Mouse (Mus musculus) hindbrain, embryonic 10.5 days (tissue): ENCODE results near the gene Sf3b4. TPM values are rescaled to one million over a fixed set of nuclear protein-coding genes. Genes with fewer than 3 reads are reported as not detected.

Experiments used
- DNase-seq: peaks from one replicate; pipeline ENCODE4 v3.0.0-alpha.2; 2017; ENCODE audit warnings: low spot score
- H3K27ac ChIP-seq: fragments of 300-500 bp; sonication (generic); 2 replicates; pipeline ENCODE4 v1.5.1; 2016; ENCODE audit warnings: mild to moderate bottlenecking, moderate library complexity
- H3K27me3 ChIP-seq: fragments of 300-500 bp; sonication (generic); 2 replicates; pipeline ENCODE4 v1.6.1; 2016; ENCODE audit warnings: mild to moderate bottlenecking; ENCODE audit not compliant: poor library complexity, insufficient read depth, severe bottlenecking
- H3K36me3 ChIP-seq: fragments of 300-500 bp; sonication (generic); 2 replicates; pipeline ENCODE4 v1.6.1; 2016; ENCODE audit warnings: mild to moderate bottlenecking, moderate library complexity
- H3K4me1 ChIP-seq: fragments of 300-500 bp; sonication (generic); replicated peaks from 2 replicates; pipeline ENCODE4 v1.6.1; 2016; ENCODE audit warnings: mild to moderate bottlenecking
- H3K4me3 ChIP-seq: fragments of 300-500 bp; sonication (generic); 2 replicates; pipeline ENCODE4 v1.5.1; 2016; ENCODE audit warnings: mild to moderate bottlenecking, moderate library complexity
- H3K9me3 ChIP-seq: fragments of 300-500 bp; sonication (generic); 2 replicates; pipeline ENCODE4 v1.6.1; 2016; ENCODE audit warnings: mild to moderate bottlenecking, moderate library complexity
- WGBS: fragments of 180-500 bp; shearing (Covaris S2); methylation state at CpG from one replicate; pipeline ENCODE4 v1.1.7; 2016; 5-methylcytosine and 5-hydroxymethylcytosine counted together
- polyA plus RNA-seq: library from polyadenylated mRNA; unstranded; fragments of >200 nt; fragmentation: Nextera tagmentation; extraction: Ambion mirVana; gene quantifications from 2 replicates; pipeline ENCODE4 v1.2.1, GENCODE M21; 2016

The Sf3b4 gene
- 250 and 259 TPM in 2 replicates for polyA plus RNA-seq

- H3K27me3 ChIP-seq, result no peaks in the 10 kb centered on the region
These were observed at the start of gene Sf3b4 for GRCm38 (mm10) chr3:96172197-96173178. Sf3b4 (plus strand) TSS chr3:96172332.

DNA sequence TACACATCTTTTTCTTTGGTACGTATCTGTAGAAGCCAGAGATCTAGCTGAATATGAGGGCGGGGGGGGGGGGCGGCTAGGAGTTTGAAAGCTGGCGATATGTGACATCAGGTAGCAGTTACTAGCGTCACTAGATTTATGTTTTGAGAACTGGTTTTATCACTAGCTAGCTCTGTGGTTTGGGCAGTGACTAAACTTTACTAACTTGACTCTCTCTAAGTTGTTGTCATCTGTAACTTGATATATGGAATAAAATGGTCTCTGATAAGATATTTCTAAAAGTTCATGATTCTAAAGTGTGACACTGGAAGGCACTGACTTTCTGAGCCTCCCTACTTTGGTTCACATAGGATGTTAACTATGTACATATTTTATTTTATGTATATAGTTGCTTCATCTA is 47.9 kb upstream of the Sf3b4 start:
- no peak overlapping the region for H3K27ac ChIP-seq
- no peaks in the 10 kb centered on the region for H3K4me1 ChIP-seq
- H3K9me3 ChIP-seq, result no peaks in the 10 kb centered on the region
- 90% methylated on average over 5 of the region's 5 CpGs for WGBS
- H3K36me3 ChIP-seq, result no peaks in the 10 kb centered on the region
- H3K4me3 ChIP-seq, result no peak overlapping the region
- no peaks in the 10 kb centered on the region for H3K27me3 ChIP-seq
- DNase-seq, result no peak

More at GRCm38 (mm10) chr3:96172197-96173178, at the start of gene Sf3b4:
- Histone ChIP-seq H3K4me3 (peak within 1 kb of the TSS; percentile 94), H3K36me3 (peaks cover 59% of the 10 kb centered on the region), H3K4me1 (peaks cover 39% of the 10 kb centered on the region), H3K27ac (peak within 1 kb of the TSS; percentile 95), H3K9me3 (no peaks in the 10 kb centered on the region)
- peak; percentile 98 for DNase-seq
- under 1% methylated on average over 58 of the region's 58 CpGs for WGBS

DNA sequence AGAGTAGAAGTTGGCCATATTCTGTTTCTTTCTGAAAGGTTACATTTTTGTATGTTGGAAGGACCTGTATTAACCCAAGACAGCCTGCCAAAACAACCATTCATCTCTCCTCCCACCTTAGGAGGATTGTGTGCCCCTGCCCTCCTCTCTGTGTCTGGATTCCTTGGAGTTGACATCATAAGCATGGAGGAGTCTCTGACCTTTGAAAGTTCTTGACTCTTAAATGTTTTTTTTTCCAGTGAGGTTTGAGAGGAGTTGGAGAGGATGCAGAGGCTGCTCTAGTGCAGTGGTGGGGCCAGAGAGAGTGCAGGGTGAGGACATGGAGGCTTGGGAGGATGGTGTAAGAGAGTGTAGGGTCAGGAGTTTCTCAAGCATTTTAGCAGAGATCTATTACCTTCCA is 44.0 kb upstream of the Sf3b4 start:
- H3K27ac ChIP-seq, result no peak overlapping the region
- DNase-seq, result no peak
- H3K4me1 ChIP-seq, result no peaks in the 10 kb centered on the region
- no peaks in the 10 kb centered on the region for H3K27me3 ChIP-seq
- H3K9me3 ChIP-seq, result no peaks in the 10 kb centered on the region
- no peaks in the 10 kb centered on the region for H3K36me3 ChIP-seq
- H3K4me3 ChIP-seq, result no peak overlapping the region

DNA sequence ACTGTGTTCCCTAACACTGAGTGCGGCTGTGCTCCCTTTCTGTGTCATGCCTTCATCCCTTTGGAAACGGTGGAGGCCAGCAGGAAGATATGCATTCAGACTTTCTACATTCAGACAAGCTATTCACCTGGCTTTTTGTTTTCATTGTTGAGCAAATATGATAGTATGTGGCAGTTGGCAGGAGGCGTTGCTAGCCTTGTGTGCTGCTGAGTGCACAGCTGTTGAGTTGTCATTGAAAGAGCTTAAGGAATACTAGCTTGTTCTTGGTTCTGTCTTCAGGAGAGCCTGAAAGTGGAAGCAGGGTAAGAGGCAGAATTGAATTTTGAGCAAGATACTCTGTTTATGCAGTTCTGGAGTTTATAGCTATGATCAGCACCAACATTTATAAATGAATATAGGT is 39.7 kb upstream of the Sf3b4 start:
- Histone ChIP-seq H3K27me3 (no peaks in the 10 kb centered on the region), H3K4me3 (no peak overlapping the region), H3K4me1 (no peaks in the 10 kb centered on the region), H3K9me3 (no peaks in the 10 kb centered on the region), H3K36me3 (peaks cover 8% of the 10 kb centered on the region), H3K27ac (no peak overlapping the region)
- DNase-seq, result no peak
- 84% methylated on average over 3 of the region's 3 CpGs for WGBS

DNA sequence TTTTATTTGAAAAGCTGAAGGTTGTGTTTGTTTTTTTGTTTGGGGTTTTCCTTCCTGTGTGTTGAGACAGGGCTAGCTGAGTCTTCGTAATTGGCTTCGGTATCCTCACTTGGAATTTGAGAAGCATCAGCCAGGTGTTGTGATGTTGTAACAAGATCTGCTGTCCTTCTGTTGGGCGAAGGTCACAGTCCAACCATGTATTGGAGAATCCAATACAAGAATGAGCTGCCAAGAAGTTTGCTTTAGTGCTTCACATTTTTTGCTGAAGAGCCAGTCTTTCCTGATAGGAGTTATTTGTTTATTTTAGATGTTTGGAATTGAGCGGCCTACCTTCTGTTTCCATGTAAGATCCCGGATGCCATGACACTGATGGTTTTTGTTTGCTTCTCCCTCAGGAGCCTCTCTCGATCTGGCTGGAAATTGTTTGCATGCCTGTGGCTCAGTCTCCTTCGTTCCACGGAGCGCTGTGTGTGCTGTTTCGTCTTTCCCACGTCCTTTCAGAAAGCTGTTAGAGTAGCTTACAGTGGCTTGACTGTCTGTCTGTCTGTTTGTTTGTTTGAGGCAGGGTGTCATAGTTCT is 38.7 kb upstream of the Sf3b4 start:
- WGBS, result 63% methylated on average over 11 of the region's 11 CpGs
- H3K27ac ChIP-seq, result no peak overlapping the region
- no peak for DNase-seq
- no peaks in the 10 kb centered on the region for H3K27me3 ChIP-seq
- peaks cover 17% of the 10 kb centered on the region for H3K36me3 ChIP-seq
- H3K4me1 ChIP-seq, result no peaks in the 10 kb centered on the region
- H3K4me3 ChIP-seq, result no peak overlapping the region
- H3K9me3 ChIP-seq, result no peaks in the 10 kb centered on the region

GRCm38 (mm10) chr3:96135011-96135410 is 37.1 kb upstream of the Sf3b4 start:
- H3K4me3 ChIP-seq, result no peak overlapping the region
- H3K27ac ChIP-seq, result no peak overlapping the region
- H3K4me1 ChIP-seq, result 0 out of 2 replicates have a peak, but pooled peaks cover 3% of the 10 kb centered on the region
- WGBS, result 79% methylated on average over 3 of the region's 3 CpGs
- no peaks in the 10 kb centered on the region for H3K9me3 ChIP-seq
- DNase-seq, result no peak
- H3K27me3 ChIP-seq, result no peaks in the 10 kb centered on the region
- H3K36me3 ChIP-seq, result peaks cover 26% of the 10 kb centered on the region

DNA sequence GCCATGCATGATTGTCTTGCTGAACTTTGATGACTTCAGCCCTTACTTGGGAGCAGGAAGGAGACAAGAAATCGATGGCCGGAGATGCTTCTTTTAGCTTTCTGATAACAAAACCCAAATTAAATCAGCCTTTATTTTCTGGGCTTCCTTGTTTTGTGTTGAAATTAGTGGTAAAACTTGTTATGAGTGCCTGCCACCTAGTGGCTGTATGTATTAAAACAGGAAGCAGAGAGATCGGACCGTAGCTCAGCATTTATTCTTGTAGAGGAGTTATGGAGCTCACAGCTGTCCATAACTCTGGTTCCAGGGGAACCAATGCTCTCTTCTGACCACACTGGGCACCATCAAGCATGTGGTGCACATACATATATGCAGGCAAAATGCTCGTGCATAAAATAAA is 24.2 kb upstream of the Sf3b4 start:
- WGBS, result 31% methylated on average over 5 of the region's 5 CpGs
- peaks cover 56% of the 10 kb centered on the region for H3K36me3 ChIP-seq
- DNase-seq, result no peak

GRCm38 (mm10) chr3:96151836-96152235 is 20.3 kb upstream of the Sf3b4 start:
- 91% methylated on average over 7 of the region's 7 CpGs for WGBS
- H3K27ac ChIP-seq, result no peak overlapping the region
- H3K4me1 ChIP-seq, result no peaks in the 10 kb centered on the region
- no peaks in the 10 kb centered on the region for H3K9me3 ChIP-seq
- peaks cover 59% of the 10 kb centered on the region for H3K36me3 ChIP-seq
- no peak overlapping the region for H3K4me3 ChIP-seq
- H3K27me3 ChIP-seq, result no peaks in the 10 kb centered on the region
- no peak for DNase-seq

More for the DNA sequence above, 24.2 kb upstream of the Sf3b4 start:
- Histone ChIP-seq H3K27ac (no peak overlapping the region), H3K27me3 (no peaks in the 10 kb centered on the region), H3K9me3 (no peaks in the 10 kb centered on the region), H3K4me1 (no peaks in the 10 kb centered on the region), H3K4me3 (no peak overlapping the region)

- Histone ChIP-seq H3K36me3 (peaks cover 58% of the 10 kb centered on the region), H3K4me3 (no peak overlapping the region), H3K4me1 (no peaks in the 10 kb centered on the region), H3K27me3 (no peaks in the 10 kb centered on the region), H3K27ac (no peak overlapping the region), H3K9me3 (no peaks in the 10 kb centered on the region)
- WGBS, result 91% methylated on average over 5 of the region's 5 CpGs
- DNase-seq, result no peak
These were observed 19.5 kb upstream of the Sf3b4 start for GRCm38 (mm10) chr3:96152611-96153010.

GRCm38 (mm10) chr3:96155501-96155900 is 16.6 kb upstream of the Sf3b4 start:
- no peak for DNase-seq
- peaks cover 57% of the 10 kb centered on the region for H3K36me3 ChIP-seq
- H3K27me3 ChIP-seq, result no peaks in the 10 kb centered on the region
- peaks cover 8% of the 10 kb centered on the region for H3K4me1 ChIP-seq
- no peaks in the 10 kb centered on the region for H3K9me3 ChIP-seq
- no peak overlapping the region for H3K4me3 ChIP-seq
- WGBS, result 84% methylated on average over 8 of the region's 8 CpGs
- no peak overlapping the region for H3K27ac ChIP-seq

DNA sequence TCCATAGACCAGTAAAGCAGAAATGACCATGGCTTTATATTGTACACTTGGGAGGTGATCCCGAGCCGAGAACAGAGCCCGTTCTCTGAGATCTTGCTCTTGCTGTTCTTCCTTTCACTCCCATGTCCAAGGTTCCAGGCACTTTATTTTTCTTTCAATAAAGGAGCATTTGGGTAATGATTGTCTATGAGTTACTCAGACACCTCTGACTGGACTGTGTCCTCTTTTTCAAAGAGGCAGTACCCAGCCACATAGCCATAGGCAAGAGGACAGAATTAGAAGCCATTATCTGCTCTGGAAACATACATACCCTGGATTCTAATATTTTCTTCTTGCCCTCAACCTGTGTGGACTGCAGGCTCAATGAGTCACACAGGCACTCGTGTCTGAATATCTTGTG is 12.3 kb upstream of the Sf3b4 start:
- WGBS, result 78% methylated on average over 4 of the region's 4 CpGs
- no peak for DNase-seq

DNA sequence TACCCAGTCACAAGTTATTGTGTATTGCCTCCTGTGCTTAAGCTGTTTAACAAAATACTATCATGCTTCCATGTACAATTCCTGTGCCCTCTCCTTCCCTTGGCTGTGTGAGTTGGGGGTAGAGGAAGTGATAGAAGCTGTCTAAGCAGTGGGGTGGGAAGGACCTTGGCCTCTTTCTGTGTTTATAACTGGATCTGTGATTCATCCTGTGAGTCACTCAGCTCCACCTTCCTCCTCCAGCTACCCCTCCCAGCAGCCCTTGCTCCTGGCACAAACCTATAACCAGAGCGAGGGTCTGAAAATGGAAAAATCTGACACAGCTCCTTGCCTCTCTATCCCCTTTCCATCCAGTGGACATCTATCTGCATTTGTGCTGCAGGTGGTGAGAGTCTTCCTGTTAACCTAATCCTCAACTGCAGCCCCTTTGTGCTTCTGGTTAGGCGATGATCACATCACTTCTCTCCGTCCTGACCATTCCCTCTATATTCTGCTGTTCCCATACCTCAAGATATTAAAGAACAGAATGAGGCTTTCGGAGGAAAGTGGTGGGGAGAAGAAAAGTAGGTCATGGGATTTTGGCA is 11.8 kb upstream of the Sf3b4 start:
- DNase-seq, result no peak
- Histone ChIP-seq H3K27me3 (no peaks in the 10 kb centered on the region), H3K9me3 (no peaks in the 10 kb centered on the region), H3K36me3 (peaks cover 9% of the 10 kb centered on the region), H3K27ac (peak overlapping the region; percentile 81), H3K4me1 (peaks cover 29% of the 10 kb centered on the region), H3K4me3 (no peak overlapping the region)
- WGBS, result 62% methylated on average over 4 of the region's 4 CpGs

More for the DNA sequence above, 12.3 kb upstream of the Sf3b4 start:
- Histone ChIP-seq H3K36me3 (peaks cover 14% of the 10 kb centered on the region), H3K4me3 (no peak overlapping the region), H3K27me3 (no peaks in the 10 kb centered on the region), H3K4me1 (peaks cover 29% of the 10 kb centered on the region), H3K9me3 (no peaks in the 10 kb centered on the region), H3K27ac (no peak overlapping the region)
